Mouse (Mus musculus): ENCODE measurements around the gene Nfkbib.
A peak's percentile ranks its signal among the peaks of the same experiment; 100 is the strongest.

Gene Nfkbib

DNA sequence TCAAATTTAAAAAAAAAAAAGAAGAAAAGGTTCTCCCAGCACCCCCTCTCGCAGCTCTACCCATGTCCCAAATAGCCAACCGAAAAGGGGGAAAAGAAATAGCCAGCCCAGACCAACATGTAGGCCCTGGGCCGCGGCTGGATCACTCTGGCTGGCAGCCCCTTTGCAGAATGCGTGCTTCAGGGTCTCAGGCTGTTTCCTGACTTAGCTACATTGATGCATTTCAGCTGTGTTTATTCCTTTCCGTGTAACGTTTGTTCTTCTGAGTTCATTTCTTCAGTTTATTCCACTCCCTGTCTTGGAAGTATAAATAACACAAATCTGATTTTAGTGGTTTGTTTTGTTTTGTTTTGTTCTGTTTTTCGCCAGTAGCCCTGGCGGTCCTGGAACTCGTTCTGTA is 49.6 kb downstream of the Nfkbib start:
- no peak for DNase-seq (ENCODE audit: low read depth)

DNA sequence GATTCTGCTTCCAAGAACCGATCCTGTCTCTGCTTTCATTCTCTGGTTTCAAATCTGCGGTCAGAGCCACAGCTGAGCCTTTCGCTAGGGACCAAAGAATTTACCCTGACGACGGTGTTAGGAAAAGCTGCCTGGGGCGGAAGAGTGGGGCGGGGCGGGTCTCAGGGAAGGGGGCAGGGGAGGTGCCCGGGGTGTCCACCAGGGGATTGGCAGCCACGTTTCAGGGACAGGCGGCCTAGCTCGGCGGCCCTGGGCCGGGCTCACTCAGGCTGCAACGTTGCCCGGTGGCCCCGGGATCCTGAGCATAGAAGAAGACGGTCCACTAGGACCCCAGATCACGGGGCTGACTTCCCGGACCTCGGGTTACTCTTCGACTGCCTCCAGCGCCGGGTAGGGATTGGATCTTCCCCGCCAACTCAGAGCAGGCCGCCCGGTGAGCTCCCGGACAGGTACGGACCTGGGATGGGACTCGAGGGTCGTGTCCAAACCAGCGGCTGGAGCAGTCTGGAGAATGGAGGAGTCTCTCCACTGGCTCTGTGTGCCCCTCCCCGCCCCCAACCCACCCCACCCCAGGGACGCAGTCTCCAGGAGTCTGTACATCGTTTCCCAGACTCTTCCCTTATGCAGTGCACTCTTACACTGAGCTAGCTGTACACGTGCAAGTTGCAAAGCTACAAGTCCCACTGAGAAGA is 50.6 kb downstream of the Nfkbib start, which contains the start of gene Fbxo17:
Gene Fbxo17, plus strand, starts transcription at position 215 of the 692 bp plus-strand sequence.
- peak; percentile 77 for DNase-seq (ENCODE audit: low read depth)

DNA sequence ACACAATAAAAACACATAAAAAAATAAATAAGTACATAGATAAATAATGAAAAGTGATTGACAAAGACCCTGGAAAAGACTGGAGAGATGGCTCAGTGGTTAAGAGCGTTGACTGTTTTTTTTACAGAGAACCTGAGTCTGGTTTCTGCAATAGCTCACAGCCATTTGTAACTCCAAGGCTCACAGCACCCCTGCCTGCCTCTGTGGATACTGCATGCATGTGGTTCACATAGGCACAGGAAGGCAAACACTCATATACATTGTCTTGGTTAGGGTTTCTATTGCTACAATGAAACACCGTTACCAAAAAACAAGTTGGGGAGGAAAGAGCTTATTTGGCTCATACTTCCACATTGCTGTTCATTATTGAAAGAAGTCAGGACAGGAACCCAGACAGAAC is 51.7 kb downstream of the Nfkbib start:
- DNase-seq (ENCODE audit: low read depth), result peak; percentile 45

DNA sequence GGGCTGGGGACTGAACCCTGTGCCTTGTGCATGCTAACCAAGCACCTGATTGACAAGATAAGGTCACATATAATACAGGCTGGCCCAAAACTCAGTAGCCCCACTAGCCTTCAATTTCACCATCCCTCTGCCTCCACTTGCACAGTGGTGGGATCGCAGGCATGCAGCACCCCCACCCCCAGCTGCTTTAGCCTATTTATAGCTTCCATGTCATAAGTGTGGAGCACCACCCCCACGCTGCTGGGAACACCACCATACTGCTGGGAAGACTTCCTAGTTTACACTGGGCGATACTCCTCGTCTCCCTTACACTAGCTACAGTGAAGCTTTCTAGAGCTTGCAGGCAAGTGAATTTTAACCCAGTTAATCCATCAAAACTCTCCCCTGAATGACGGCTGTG is 52.6 kb downstream of the Nfkbib start:
- DNase-seq (ENCODE audit: low read depth), result no peak

DNA sequence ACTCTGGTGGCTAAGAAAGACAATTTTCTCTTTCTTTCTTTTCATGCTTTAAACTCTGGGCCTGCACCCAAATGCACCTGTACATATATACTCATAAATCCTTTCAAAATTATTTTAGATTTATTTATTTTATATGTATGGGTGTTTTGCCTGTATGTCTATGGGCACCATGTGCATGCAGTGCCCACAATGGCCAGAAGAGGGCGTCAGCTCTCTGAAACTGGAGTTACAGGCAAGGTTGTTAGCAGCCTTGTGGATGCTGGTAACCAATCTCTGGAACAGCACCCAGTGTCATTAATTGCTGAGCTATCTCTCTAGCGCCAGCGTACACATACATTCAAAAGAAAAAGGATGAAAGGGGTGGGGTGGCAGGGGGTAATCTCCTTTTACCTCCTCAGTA is 56.4 kb downstream of the Nfkbib start:
- peak; percentile 51 for DNase-seq (ENCODE audit: low read depth)

- DNase-seq (ENCODE audit: low read depth), result no peak
Observed at GRCm38 (mm10) chr7:28709454-28709853, 57.9 kb downstream of the Nfkbib start.

Measured in induced T-regulatory cell, adult 2 months (primary cell).